Mouse (Mus musculus) hindbrain, postnatal 0 days (tissue): Measurements from ENCODE around the gene Inpp5k. TPM values are rescaled to one million over a fixed set of nuclear protein-coding genes. Genes with fewer than 3 reads are reported as not detected.

Experiments used
- ATAC-seq: fragments of 200-750 bp; cut with Nextera tagmentation; 2 replicates; pipeline ENCODE4 v1.8.0; 2017; ENCODE audit warnings: mild to moderate bottlenecking, moderate TSS enrichment, moderate library complexity
- DNase-seq: peaks from one replicate; pipeline ENCODE4 v3.0.0-alpha.2; 2015; ENCODE audit warnings: low spot score
- H3K27ac ChIP-seq: fragments of 300-500 bp; sonication (generic); 2 replicates; pipeline ENCODE4 v1.5.1; 2014; ENCODE audit warnings: mild to moderate bottlenecking
- H3K27me3 ChIP-seq: fragments of 300-500 bp; sonication (generic); 2 replicates; pipeline ENCODE4 v1.6.1; 2014; ENCODE audit warnings: low read length, mixed read lengths; ENCODE audit not compliant: insufficient read depth
- H3K36me3 ChIP-seq: fragments of 300-500 bp; sonication (generic); 2 replicates; pipeline ENCODE4 v1.6.1; 2014; ENCODE audit warnings: low read length, mixed read lengths; ENCODE audit not compliant: insufficient read depth
- H3K4me1 ChIP-seq: fragments of 300-500 bp; sonication (generic); 2 replicates; pipeline ENCODE4 v1.6.1; 2014; ENCODE audit warnings: antibody characterized with exemption, low read length, mixed read lengths; ENCODE audit not compliant: insufficient read depth
- H3K4me2 ChIP-seq: fragments of 300-500 bp; sonication (generic); 2 replicates; pipeline ENCODE4 v1.6.1; 2014; ENCODE audit warnings: low read depth, mild to moderate bottlenecking, low read length, moderate library complexity, mixed read lengths
- H3K4me3 ChIP-seq: fragments of 300-500 bp; sonication (generic); 2 replicates; pipeline ENCODE4 v1.5.1; 2014; ENCODE audit warnings: low read length
- H3K9ac ChIP-seq: fragments of 300-500 bp; sonication (generic); replicated peaks from 2 replicates; pipeline ENCODE4 v1.6.1; 2014; ENCODE audit warnings: mild to moderate bottlenecking, low read length, moderate library complexity, mixed read lengths
- H3K9me3 ChIP-seq: fragments of 300-500 bp; sonication (generic); 2 replicates; pipeline ENCODE4 v1.6.1; 2016; ENCODE audit warnings: low read length, mixed read lengths
- CTCF ChIP-seq: IDR thresholded peaks from 2 replicates; pipeline ENCODE4 v1.5.1; 2016; ENCODE audit warnings: antibody characterized with exemption, control low read depth, low read depth
- WGBS: fragments of 180-500 bp; shearing (Covaris S2); extraction: QIAGEN DNeasy Blood & Tissue Kit; methylation state at CpG from one replicate; pipeline ENCODE4 v1.1.7; 2014; 5-methylcytosine and 5-hydroxymethylcytosine counted together
- polyA plus RNA-seq: library from polyadenylated mRNA; unstranded; fragments of >200 nt; fragmentation: Nextera tagmentation; extraction: Ambion mirVana; gene quantifications from 2 replicates; pipeline ENCODE4 v1.2.1, GENCODE M21; 2015
- total RNA-seq: library from RNA; depleted of rRNA; stranded (reverse); fragments of >200 nt; gene quantifications from 2 replicates; pipeline ENCODE4 v1.2.3, GENCODE M21; 2014

Gene Inpp5k
- total and polyA plus RNA-seq, 2 experiments from 2014 or later = 43.9 to 52.1 TPM

DNA sequence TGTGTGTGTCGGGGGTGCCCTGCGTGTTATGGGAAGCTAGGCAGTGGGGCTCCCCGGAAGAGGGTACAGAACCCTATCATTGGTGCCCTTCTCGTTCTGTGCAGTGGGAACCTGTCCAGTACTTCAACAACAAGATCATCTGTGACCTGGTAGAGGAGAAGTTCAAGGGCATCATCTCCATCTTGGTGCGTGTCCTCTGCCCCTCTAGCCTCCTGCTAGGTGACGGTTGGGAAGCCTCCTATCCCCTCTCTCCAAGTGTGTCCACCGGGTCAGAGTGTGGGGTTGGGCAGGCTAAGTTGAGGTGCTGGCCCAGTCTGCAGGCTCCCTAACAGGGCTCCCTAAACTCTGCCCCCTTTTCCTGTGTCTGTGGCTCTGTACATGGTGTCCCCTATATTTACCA lies 31.3 kb downstream of the Inpp5k start:
- Histone ChIP-seq H3K27me3 (no peaks in the 10 kb centered on the region), H3K4me1 (no peaks in the 10 kb centered on the region), H3K9ac (no peak overlapping the region), H3K36me3 (peaks cover 23% of the 10 kb centered on the region; the same call in 1 of the 2 replicates), H3K27ac (no peak overlapping the region), H3K9me3 (no peaks in the 10 kb centered on the region), H3K4me3 (no peak overlapping the region), H3K4me2 (no peak overlapping the region)
- ATAC-seq (no peak), DNase-seq (no peak)
- TF ChIP-seq CTCF = no peak
- 94% methylated on average over 7 of the region's 7 CpGs for WGBS

DNA sequence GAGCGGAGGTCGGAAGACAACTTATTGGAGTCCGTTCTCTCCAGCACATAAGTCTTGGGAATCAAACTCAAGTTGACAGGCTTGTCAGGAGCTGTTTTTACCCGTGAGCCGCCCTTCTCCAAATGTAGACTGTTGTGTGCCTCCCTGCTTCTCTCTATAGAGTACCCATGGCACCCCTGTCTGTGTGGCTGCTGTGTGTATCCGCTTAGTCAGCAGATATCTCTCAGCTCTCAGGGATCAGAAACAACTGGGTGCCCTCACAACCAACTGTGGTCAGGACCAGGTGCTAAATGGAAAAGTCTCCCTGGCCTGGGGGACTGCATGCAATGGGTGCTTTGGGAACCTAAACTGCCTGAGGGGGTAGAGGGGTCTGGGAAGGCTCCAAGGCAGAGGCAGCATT lies 35.5 kb downstream of the Inpp5k start:
- Histone ChIP-seq H3K4me2 (no peak overlapping the region), H3K9me3 (no peaks in the 10 kb centered on the region), H3K9ac (no peak overlapping the region), H3K27me3 (no peaks in the 10 kb centered on the region), H3K36me3 (peaks cover 43% of the 10 kb centered on the region; the same call in 1 of the 2 replicates), H3K4me1 (no peaks in the 10 kb centered on the region), H3K27ac (no peak overlapping the region), H3K4me3 (no peak overlapping the region)
- DNase-seq (no peak), ATAC-seq (no peak)
- no peak for TF ChIP-seq CTCF
- WGBS = 91% methylated on average over 6 of the region's 6 CpGs

DNA sequence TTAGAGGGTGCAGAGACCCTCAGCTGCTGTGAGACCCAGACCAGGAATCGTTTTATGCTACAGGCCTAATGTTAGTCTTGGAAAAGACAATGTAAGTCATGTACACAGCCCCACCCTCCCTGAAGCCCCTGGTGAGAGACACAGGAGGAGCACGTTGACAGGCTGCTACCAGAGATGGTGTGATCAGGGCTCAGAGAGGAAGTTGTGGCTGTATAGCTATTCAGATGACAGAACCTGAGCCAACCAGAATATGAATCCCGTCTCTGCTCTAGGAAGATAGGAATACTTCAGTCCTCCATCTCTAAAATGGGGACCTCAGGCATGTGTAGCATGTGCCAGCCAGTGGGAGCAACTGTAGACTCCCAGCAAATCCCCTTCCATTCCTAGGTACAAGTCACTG lies 37.8 kb downstream of the Inpp5k start:
- 82% methylated on average over 3 of the region's 3 CpGs for WGBS
- no peak overlapping the region for H3K9ac ChIP-seq
- H3K27ac ChIP-seq = no peak overlapping the region
- peaks cover 41% of the 10 kb centered on the region for H3K36me3 ChIP-seq
- no peaks in the 10 kb centered on the region for H3K4me1 ChIP-seq
- DNase-seq (no peak), ATAC-seq (no peak)
- no peak overlapping the region for H3K4me2 ChIP-seq
- no peaks in the 10 kb centered on the region for H3K9me3 ChIP-seq
- H3K4me3 ChIP-seq = no peak overlapping the region
- TF ChIP-seq CTCF = no peak
- H3K27me3 ChIP-seq = no peaks in the 10 kb centered on the region

DNA sequence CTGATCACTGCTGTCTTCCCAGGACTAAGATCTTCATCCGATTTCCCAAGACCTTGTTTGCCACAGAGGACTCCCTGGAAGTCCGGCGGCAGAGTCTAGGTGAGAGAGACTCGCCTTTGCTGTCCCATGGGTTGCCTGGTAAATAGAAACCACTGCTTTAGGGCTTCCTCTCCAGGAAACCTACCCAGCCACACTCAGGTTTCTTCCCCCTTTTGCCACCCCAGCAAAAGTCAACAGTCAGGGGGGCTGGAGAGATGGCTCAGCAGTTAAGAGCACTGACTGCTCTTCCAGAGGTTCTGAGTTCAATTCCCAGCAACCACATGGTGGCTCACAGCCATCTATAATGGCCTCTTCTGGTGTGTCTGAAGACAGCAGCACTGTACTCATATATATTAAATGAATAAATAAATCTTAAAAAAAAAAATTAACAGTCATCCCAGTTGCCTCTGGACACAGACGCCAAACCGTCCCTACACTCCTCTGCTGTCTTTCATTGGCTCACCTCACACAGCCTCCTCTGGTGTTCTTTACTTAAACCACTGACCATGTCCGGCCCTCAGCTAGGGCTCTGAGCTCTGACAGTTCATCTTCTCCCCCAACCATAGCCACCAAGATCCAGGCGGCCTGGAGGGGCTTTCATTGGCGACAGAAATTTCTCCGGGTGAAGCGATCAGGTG lies 38.5 kb downstream of the Inpp5k start:
- Histone ChIP-seq H3K4me3 (no peak overlapping the region), H3K36me3 (peaks cover 41% of the 10 kb centered on the region), H3K27ac (no peak overlapping the region), H3K4me1 (no peaks in the 10 kb centered on the region), H3K4me2 (no peak overlapping the region), H3K27me3 (no peaks in the 10 kb centered on the region), H3K9me3 (no peaks in the 10 kb centered on the region), H3K9ac (no peak overlapping the region)
- 90% methylated on average over 11 of the region's 11 CpGs for WGBS
- DNase-seq (no peak), ATAC-seq (no peak)
- TF ChIP-seq CTCF = no peak

DNA sequence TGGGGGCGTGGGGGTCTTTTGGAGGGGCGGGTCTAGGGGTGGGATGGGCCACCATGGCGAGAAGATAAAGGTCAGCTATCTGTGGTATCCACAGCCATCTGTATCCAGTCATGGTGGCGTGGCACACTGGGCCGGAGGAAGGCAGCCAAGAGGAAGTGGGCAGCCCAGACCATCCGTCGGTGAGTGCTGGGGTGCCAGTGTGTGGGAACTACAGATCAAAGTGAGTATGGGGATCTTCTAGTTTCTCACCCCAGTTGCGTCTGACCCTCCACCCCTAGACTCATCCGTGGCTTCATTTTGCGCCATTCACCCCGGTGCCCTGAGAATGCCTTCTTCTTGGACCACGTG lies 39.0 kb downstream of the Inpp5k start:
- Histone ChIP-seq H3K4me1 (no peaks in the 10 kb centered on the region), H3K27ac (no peak overlapping the region), H3K36me3 (peaks cover 41% of the 10 kb centered on the region), H3K4me2 (no peak overlapping the region), H3K27me3 (no peaks in the 10 kb centered on the region), H3K9me3 (no peaks in the 10 kb centered on the region), H3K4me3 (no peak overlapping the region), H3K9ac (no peak overlapping the region)
- ATAC-seq (no peak), DNase-seq (no peak)
- TF ChIP-seq CTCF = no peak
- 90% methylated on average over 12 of the region's 12 CpGs for WGBS

DNA sequence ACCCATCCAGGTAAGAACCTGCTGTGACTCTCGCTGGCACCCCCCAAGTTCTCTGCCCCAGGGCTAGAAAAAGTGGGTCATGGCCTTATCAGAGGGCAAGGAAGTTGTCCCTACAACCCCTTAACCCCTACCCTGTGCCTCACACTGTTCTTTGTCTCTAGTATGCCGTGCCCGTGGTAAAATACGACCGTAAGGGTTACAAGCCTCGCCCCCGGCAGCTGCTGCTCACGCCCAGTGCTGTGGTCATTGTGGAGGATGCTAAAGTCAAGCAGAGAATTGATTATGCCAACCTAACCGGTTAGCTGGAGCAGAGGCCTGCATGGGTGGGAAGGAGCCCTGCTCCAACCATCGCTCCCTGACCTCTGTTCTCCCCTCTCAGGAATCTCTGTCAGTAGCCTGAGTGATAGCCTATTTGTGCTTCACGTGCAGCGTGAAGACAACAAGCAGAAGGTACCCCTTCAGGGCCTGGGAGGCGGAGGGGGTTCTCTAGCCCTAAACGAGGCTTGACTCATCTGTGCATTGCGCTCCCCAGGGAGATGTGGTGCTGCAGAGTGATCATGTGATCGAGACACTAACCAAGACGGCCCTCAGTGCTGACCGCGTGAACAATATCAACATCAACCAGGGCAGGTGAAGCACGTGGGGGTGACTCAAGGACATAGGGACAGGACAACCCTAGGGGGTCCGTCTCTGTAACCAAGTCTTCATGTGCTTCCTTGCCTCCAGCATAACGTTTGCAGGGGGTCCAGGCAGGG lies 40.8 kb downstream of the Inpp5k start:
- Histone ChIP-seq H3K27ac (no peak overlapping the region), H3K4me1 (no peaks in the 10 kb centered on the region), H3K4me2 (no peak overlapping the region), H3K36me3 (peaks cover 29% of the 10 kb centered on the region), H3K27me3 (no peaks in the 10 kb centered on the region), H3K4me3 (no peak overlapping the region), H3K9ac (no peak overlapping the region), H3K9me3 (no peaks in the 10 kb centered on the region)
- ATAC-seq (no peak), DNase-seq (no peak)
- WGBS = 80% methylated on average over 22 of the region's 22 CpGs
- no peak for TF ChIP-seq CTCF

DNA sequence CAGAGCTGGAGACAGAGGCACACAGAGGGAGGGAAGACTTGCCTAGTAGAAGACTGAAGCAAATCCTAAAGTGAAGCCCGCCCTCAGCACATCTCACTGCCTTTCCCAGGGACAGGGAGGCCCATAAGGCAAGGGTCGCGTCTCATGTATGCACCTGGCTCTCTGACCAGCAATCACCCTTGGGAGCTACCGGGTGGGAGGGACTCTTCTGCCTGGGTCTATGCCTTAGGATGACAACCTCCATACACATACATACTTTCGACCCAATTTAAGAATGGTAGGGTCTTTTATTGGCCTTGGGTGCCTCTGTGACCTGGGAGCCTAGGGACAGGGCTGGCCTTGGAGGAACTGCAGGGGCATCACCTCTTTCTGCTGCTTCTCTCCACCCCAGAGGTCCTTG lies 42.6 kb downstream of the Inpp5k start:
- no peak overlapping the region for H3K27ac ChIP-seq
- H3K4me1 ChIP-seq = no peaks in the 10 kb centered on the region
- H3K9me3 ChIP-seq = no peaks in the 10 kb centered on the region
- peaks cover 24% of the 10 kb centered on the region for H3K36me3 ChIP-seq
- no peak overlapping the region for H3K4me2 ChIP-seq
- 90% methylated on average over 5 of the region's 5 CpGs for WGBS
- ATAC-seq (no peak), DNase-seq (no peak)
- no peak for TF ChIP-seq CTCF
- no peaks in the 10 kb centered on the region for H3K27me3 ChIP-seq
- H3K9ac ChIP-seq = no peak overlapping the region
- H3K4me3 ChIP-seq = no peak overlapping the region
